Mouse (Mus musculus) G1E (cell line): ENCODE results near the gene Clint1.

Experiments
- CTCF ChIP-seq: IDR thresholded peaks from 2 replicates; pipeline ENCODE4 v1.5.1; 2012; ENCODE audit warnings: low read depth, low read length, inconsistent platforms, mixed read lengths
- GATA1 ChIP-seq: IDR thresholded peaks from 2 replicates; pipeline ENCODE4 v1.6.1; 2012; ENCODE audit warnings: borderline replicate concordance, low read length, inconsistent platforms, mixed read lengths
- GATA2 ChIP-seq: IDR thresholded peaks from 2 replicates; pipeline ENCODE4 v1.6.1; 2012; ENCODE audit warnings: low read depth, low read length, inconsistent platforms, borderline replicate concordance
- POLR2AphosphoS5 ChIP-seq: IDR thresholded peaks from 2 replicates; pipeline ENCODE4 v1.6.1; 2012; ENCODE audit warnings: low read depth, low read length, inconsistent platforms; ENCODE audit not compliant: insufficient replicate concordance
- TAL1 ChIP-seq: conservative IDR thresholded peaks from 2 replicates; pipeline ENCODE4 v1.6.1; 2012; ENCODE audit warnings: low read depth, low read length, inconsistent platforms, mixed read lengths

DNA sequence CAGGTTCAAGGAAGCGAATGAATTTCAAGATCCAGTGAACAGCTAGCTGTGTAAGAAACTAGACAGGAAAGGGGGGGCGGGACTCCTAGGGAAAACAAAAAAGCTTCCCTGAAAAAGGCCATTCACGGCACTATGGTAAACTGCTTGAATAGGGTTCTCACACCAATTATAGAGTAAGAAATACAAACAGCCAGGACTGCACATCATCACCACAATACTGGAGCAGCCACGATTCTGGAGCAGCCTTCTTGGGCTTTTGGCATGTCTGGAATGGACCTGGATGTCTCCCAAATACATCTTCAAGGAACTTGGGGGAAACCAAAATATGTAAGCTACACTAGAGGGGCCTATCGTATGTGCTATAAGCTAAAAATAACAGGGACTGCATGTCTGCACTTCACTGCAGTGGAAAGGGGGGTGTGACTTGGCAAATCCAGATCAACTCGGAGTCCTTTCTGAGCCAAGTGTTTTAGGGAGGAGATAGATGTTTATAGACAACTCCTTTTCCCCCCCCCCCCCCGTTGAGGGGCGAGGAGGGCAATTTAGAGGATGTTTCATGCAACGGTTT is 21.0 kb upstream of the Clint1 start:
- TF ChIP-seq CTCF (no peak), TAL1 (no peak), POLR2AphosphoS5 (no peak), GATA1 (no peak), GATA2 (no peak)
